Mouse (Mus musculus) brain, embryonic 18.5 days (tissue): ENCODE results near the gene Zfp687.

Experiments
- DNase-seq: peaks from one replicate; pipeline ENCODE4 v3.0.0-alpha.2; 2012; ENCODE audit warnings: low read depth, low spot score

Zfp687 gene

GRCm38 (mm10) chr3:95016532-95017056 lies 1.3 kb upstream of the Zfp687 start:
- DNase-seq: no peak

- peak; percentile 91 for DNase-seq
These were observed 763 bp upstream of the Zfp687 start for GRCm38 (mm10) chr3:95015891-95016531.

GRCm38 (mm10) chr3:95014428-95015151 lies 658 bp downstream of the Zfp687 start:
- DNase-seq: no peak

- DNase-seq: no peak
These were observed 1.4 kb downstream of the Zfp687 start for GRCm38 (mm10) chr3:95013699-95014427.

- DNase-seq: no peak
These were observed 2.3 kb downstream of the Zfp687 start for GRCm38 (mm10) chr3:95012982-95013381.

GRCm38 (mm10) chr3:95010396-95010795 lies 4.9 kb downstream of the Zfp687 start:
- DNase-seq: no peak

GRCm38 (mm10) chr3:95007706-95008105 lies 7.5 kb downstream of the Zfp687 start:
- DNase-seq: no peak

- no peak for DNase-seq
These were observed 9.6 kb downstream of the Zfp687 start for GRCm38 (mm10) chr3:95005651-95006050.

GRCm38 (mm10) chr3:95003273-95003672 lies 12.0 kb downstream of the Zfp687 start:
- DNase-seq: no peak

- DNase-seq: no peak
These were observed 12.7 kb downstream of the Zfp687 start for GRCm38 (mm10) chr3:95002569-95002968.

- DNase-seq: no peak
These were observed 18.3 kb downstream of the Zfp687 start for GRCm38 (mm10) chr3:94996946-94997345.

- DNase-seq: no peak
These were observed 26.0 kb downstream of the Zfp687 start for GRCm38 (mm10) chr3:94989159-94989761.

GRCm38 (mm10) chr3:94987578-94987977 lies 27.7 kb downstream of the Zfp687 start:
- DNase-seq: no peak

GRCm38 (mm10) chr3:94985513-94985912 lies 29.7 kb downstream of the Zfp687 start:
- no peak for DNase-seq

- no peak for DNase-seq
These were observed 30.9 kb downstream of the Zfp687 start for GRCm38 (mm10) chr3:94984312-94984711.

GRCm38 (mm10) chr3:94974528-94975422 lies 40.5 kb downstream of the Zfp687 start, which contains the start of gene Pi4kb:
Gene Pi4kb, plus strand, starts transcription at chr3:94974731.
- DNase-seq: peak; percentile 88

GRCm38 (mm10) chr3:94974026-94974527 lies 41.2 kb downstream of the Zfp687 start:
- DNase-seq: no peak

- no peak for DNase-seq
These were observed 41.6 kb downstream of the Zfp687 start for GRCm38 (mm10) chr3:94973620-94974019.

- DNase-seq: no peak
These were observed 42.7 kb downstream of the Zfp687 start for GRCm38 (mm10) chr3:94972552-94972951.

GRCm38 (mm10) chr3:94965878-94966277 lies 49.4 kb downstream of the Zfp687 start:
- DNase-seq: no peak

- DNase-seq: no peak
These were observed 50.3 kb downstream of the Zfp687 start for GRCm38 (mm10) chr3:94964989-94965388.
